Comparison of ENCODE assay signal across 13 mouse cellular contexts in genomic region chr7:27266515-27267128, GRCm38 (mm10). TPM values are rescaled to one million over a fixed set of nuclear protein-coding genes. Genes with fewer than 3 reads are reported as not detected.
A peak's percentile ranks its signal among the peaks of the same experiment; 100 is the strongest.
DNase-seq lines count a peak whose midpoint lies in the region; ATAC-seq and TF ChIP-seq lines count a peak whose summit lies in the region.
"Had no signal": no experiment of that assay in that cellular context is flagged by ENCODE, and none has a peak within 500 bp of the region (broad histone marks: within the 10 kb centered on the region; RNA-seq: fewer than 3 reads in every experiment).

No protein-coding gene starts in this region.

- no peaks in the 10 kb centered on the region for H3K27me3 ChIP-seq in heart, embryonic 13.5 days (replicated peaks)
- no peaks in the 10 kb centered on the region for H3K27me3 ChIP-seq in stomach, embryonic 16.5 days (ENCODE audit: control insufficient read depth, insufficient read depth, low read length)
- no peaks in the 10 kb centered on the region for H3K27me3 ChIP-seq in stomach, postnatal 0 days (ENCODE audit: control insufficient read depth, insufficient read depth, low read length)
- no peaks in the 10 kb centered on the region for H3K27me3 ChIP-seq in hindbrain, embryonic 12.5 days

- ATAC-seq in heart, embryonic 13.5 days (ENCODE audit: extremely low read depth, insufficient number of reproducible peaks, low FRiP score, low TSS enrichment): no peak
- ATAC-seq in stomach, embryonic 16.5 days (ENCODE audit: insufficient read depth, low FRiP score): 0 out of 2 replicates have a peak, but pooled peaks have one; percentile 33
- no peak for ATAC-seq in stomach, postnatal 0 days (ENCODE audit: low FRiP score, low TSS enrichment)
- no peak for ATAC-seq in hindbrain, embryonic 12.5 days (ENCODE audit: low FRiP score)
- ATAC-seq: midbrain, embryonic 16.5 days had no signal

- intact Hi-C loops in left cerebral cortex, postnatal 10 days (cut with DNase I): no loop called here

- peak overlapping the region; percentile 36 for H3K27ac ChIP-seq in heart, embryonic 13.5 days (replicated peaks)
- H3K27ac ChIP-seq in stomach, embryonic 16.5 days (ENCODE audit: low read length): no peak overlapping the region
- no peak overlapping the region for H3K27ac ChIP-seq in stomach, postnatal 0 days (replicated peaks)
- no peak overlapping the region for H3K27ac ChIP-seq in hindbrain, embryonic 12.5 days
- H3K27ac ChIP-seq: kidney, postnatal 0 days; liver, embryonic 14.5 days had no signal

- no peak for TF ChIP-seq CTCF in stomach, postnatal 0 days (IDR thresholded peaks at IDR 0.05; ENCODE audit: low read depth)

- peaks cover 9% of the 10 kb centered on the region for H3K4me1 ChIP-seq in heart, embryonic 13.5 days
- H3K4me1 ChIP-seq in stomach, embryonic 16.5 days (ENCODE audit: control insufficient read depth, insufficient read depth, low read length): no peaks in the 10 kb centered on the region
- no peaks in the 10 kb centered on the region for H3K4me1 ChIP-seq in stomach, postnatal 0 days (replicated peaks; ENCODE audit: control insufficient read depth, insufficient read depth)
- H3K4me1 ChIP-seq in hindbrain, embryonic 12.5 days: peaks cover 5% of the 10 kb centered on the region

- peak overlapping the region; percentile 43 for H3K4me2 ChIP-seq in heart, embryonic 13.5 days
- H3K4me2 ChIP-seq in stomach, embryonic 16.5 days (ENCODE audit: low read depth, low read length): no peak overlapping the region
- no peak overlapping the region for H3K4me2 ChIP-seq in stomach, postnatal 0 days (replicated peaks; ENCODE audit: low read depth)
- H3K4me2 ChIP-seq in hindbrain, embryonic 12.5 days (replicated peaks): no peak overlapping the region

- WGBS in heart, embryonic 13.5 days: 42% methylated on average over 20 of the region's 20 CpGs
- 72% methylated on average over 20 of the region's 20 CpGs for WGBS in stomach, embryonic 16.5 days
- 76% methylated on average over 20 of the region's 20 CpGs for WGBS in stomach, postnatal 0 days
- WGBS in hindbrain, embryonic 12.5 days: 76% methylated on average over 20 of the region's 20 CpGs

- H3K9ac ChIP-seq in heart, embryonic 13.5 days: peak overlapping the region; percentile 47; the same call in 1 of the 2 replicates
- no peak overlapping the region for H3K9ac ChIP-seq in stomach, embryonic 16.5 days (ENCODE audit: low read length)
- no peak overlapping the region for H3K9ac ChIP-seq in stomach, postnatal 0 days (ENCODE audit: low read length)
- no peak overlapping the region for H3K9ac ChIP-seq in hindbrain, embryonic 12.5 days
- H3K9ac ChIP-seq: liver, embryonic 14.5 days had no signal

- H3K4me3 ChIP-seq in heart, embryonic 13.5 days: peak overlapping the region; percentile 17
- H3K4me3 ChIP-seq in stomach, embryonic 16.5 days (replicated peaks; ENCODE audit: low read length): no peak overlapping the region
- H3K4me3 ChIP-seq in stomach, postnatal 0 days (ENCODE audit: low read depth, low read length): no peak overlapping the region
- no peak overlapping the region for H3K4me3 ChIP-seq in hindbrain, embryonic 12.5 days

- no peak for DNase-seq in heart, adult 11 months
- no peak for DNase-seq in stomach, postnatal 0 days (ENCODE audit: low spot score)
- DNase-seq in left cerebral cortex, postnatal 10 days (ENCODE audit: extremely low spot score in 1 of 2, low spot score in 2 of 2): peak; percentile 57 to 75
- no peak for DNase-seq in urinary bladder, postnatal 4 days (ENCODE audit: low spot score in 2 of 2)
- DNase-seq in adipocyte (ENCODE audit: low spot score): no peak
- DNase-seq: B cell, adult 2 months; heart, adult 18-20 months had no signal

- H3K9me3 ChIP-seq in heart, embryonic 13.5 days: no peaks in the 10 kb centered on the region
- H3K9me3 ChIP-seq in stomach, embryonic 16.5 days (replicated peaks; ENCODE audit: control insufficient read depth, low read length): no peaks in the 10 kb centered on the region
- no peaks in the 10 kb centered on the region for H3K9me3 ChIP-seq in stomach, postnatal 0 days (ENCODE audit: control insufficient read depth, low read length)
- H3K9me3 ChIP-seq in hindbrain, embryonic 12.5 days (replicated peaks): no peaks in the 10 kb centered on the region; the same call in 1 of the 2 replicates

- H3K36me3 ChIP-seq in heart, embryonic 13.5 days: peaks cover 86% of the 10 kb centered on the region
- peaks cover 34% of the 10 kb centered on the region for H3K36me3 ChIP-seq in stomach, embryonic 16.5 days (ENCODE audit: control insufficient read depth, insufficient read depth, low read length)
- peaks cover 14% of the 10 kb centered on the region for H3K36me3 ChIP-seq in stomach, postnatal 0 days (ENCODE audit: control insufficient read depth, insufficient read depth, low read length)
- H3K36me3 ChIP-seq in hindbrain, embryonic 12.5 days: peaks cover 95% of the 10 kb centered on the region

- no peak for TF ChIP-seq EP300 in stomach, postnatal 0 days (optimal IDR thresholded peaks at IDR 0.05)

RNA-seq across cellular contexts. Expression of gene Numbl, which starts 8.4 kb away (rescaled TPM):
- 8.3 and 8.8 TPM in 2 replicates for polyA plus RNA-seq in heart, embryonic 13.5 days (2015; fragmentation: Nextera tagmentation; extraction: Ambion mirVana)
- 13.7 and 15.8 TPM in 2 replicates for polyA plus RNA-seq in stomach, embryonic 16.5 days (2015; fragmentation: Nextera tagmentation; extraction: Ambion mirVana)
- polyA plus RNA-seq in stomach, postnatal 0 days (2015; fragmentation: Nextera tagmentation; extraction: Ambion mirVana): 12.8 and 14.6 TPM in 2 replicates
- total RNA-seq in left cerebral cortex, postnatal 10 days (2021): 100 to 1,000 TPM; 117 to 126 TPM
- 60.2 and 63.0 TPM in 2 replicates for polyA plus RNA-seq in hindbrain, embryonic 12.5 days (2016; fragmentation: Nextera tagmentation; extraction: Ambion mirVana)

RNA-seq across cellular contexts. Expression of gene Coq8b, which starts 33.8 kb away (rescaled TPM):
- polyA plus RNA-seq in heart, embryonic 13.5 days (2015; fragmentation: Nextera tagmentation; extraction: Ambion mirVana): 10.2 and 12.0 TPM in 2 replicates
- polyA plus RNA-seq in stomach, embryonic 16.5 days (2015; fragmentation: Nextera tagmentation; extraction: Ambion mirVana): 26.4 TPM in 2 replicates
- polyA plus RNA-seq in stomach, postnatal 0 days (2015; fragmentation: Nextera tagmentation; extraction: Ambion mirVana): 25.0 and 26.6 TPM in 2 replicates
- total RNA-seq in left cerebral cortex, postnatal 10 days (2021): 10 to 100 TPM; 28.3 TPM
- 23.2 and 24.3 TPM in 2 replicates for polyA plus RNA-seq in hindbrain, embryonic 12.5 days (2016; fragmentation: Nextera tagmentation; extraction: Ambion mirVana)

RNA-seq across cellular contexts. Expression of gene Itpkc, which starts 38.2 kb away (rescaled TPM):
- 2.3 and 3.3 TPM in 2 replicates for polyA plus RNA-seq in heart, embryonic 13.5 days (2015; fragmentation: Nextera tagmentation; extraction: Ambion mirVana)
- 10.3 and 11.0 TPM in 2 replicates for polyA plus RNA-seq in stomach, embryonic 16.5 days (2015; fragmentation: Nextera tagmentation; extraction: Ambion mirVana)
- 11.6 and 12.2 TPM in 2 replicates for polyA plus RNA-seq in stomach, postnatal 0 days (2015; fragmentation: Nextera tagmentation; extraction: Ambion mirVana)
- total RNA-seq in left cerebral cortex, postnatal 10 days (2021): 1 to 10 TPM; 7.6 to 8.7 TPM
- 10.2 and 10.7 TPM in 2 replicates for polyA plus RNA-seq in hindbrain, embryonic 12.5 days (2016; fragmentation: Nextera tagmentation; extraction: Ambion mirVana)

Comparison
In these comparisons a context has a peak if more than half of its experiments do, and no peak if none do; other contexts are left out.
1. DNase-seq: peak in left cerebral cortex, postnatal 10 days (2 of 2); none in heart, adult 11 months (single experiment), stomach, postnatal 0 days (single experiment), urinary bladder, postnatal 4 days (0 of 2) and adipocyte (single experiment).